Mouse (Mus musculus) forelimb bud, embryonic 11.5 days (tissue): ENCODE results near the gene Gpam.
A peak's percentile ranks its signal among the peaks of the same experiment; 100 is the strongest.

Experiments
- DNase-seq: peaks from one replicate; pipeline ENCODE4 v3.0.0-alpha.2; 2012; ENCODE audit warnings: low read depth, low spot score

The Gpam gene

DNA sequence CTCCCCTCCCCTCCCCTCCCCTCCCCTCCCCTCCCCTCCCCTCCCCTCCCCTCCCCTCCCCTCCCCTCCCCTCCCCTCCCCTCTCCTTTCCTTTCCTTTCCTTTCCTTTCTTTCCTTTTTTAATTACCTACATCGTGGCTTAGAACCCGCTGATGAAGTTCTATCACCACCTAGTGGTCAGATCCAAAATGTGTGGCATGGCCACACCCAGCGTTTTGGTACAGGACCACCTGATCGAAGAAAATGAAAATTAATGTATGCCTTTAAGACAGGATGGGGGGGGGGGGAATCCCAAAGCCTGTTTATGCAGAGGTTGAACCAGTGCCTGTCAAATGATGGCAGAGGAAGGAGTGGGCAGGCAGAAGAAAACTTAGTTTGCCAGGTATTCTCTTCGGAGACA, 65.1 kb downstream of the Gpam start:
- peak; percentile 80 for DNase-seq

DNA sequence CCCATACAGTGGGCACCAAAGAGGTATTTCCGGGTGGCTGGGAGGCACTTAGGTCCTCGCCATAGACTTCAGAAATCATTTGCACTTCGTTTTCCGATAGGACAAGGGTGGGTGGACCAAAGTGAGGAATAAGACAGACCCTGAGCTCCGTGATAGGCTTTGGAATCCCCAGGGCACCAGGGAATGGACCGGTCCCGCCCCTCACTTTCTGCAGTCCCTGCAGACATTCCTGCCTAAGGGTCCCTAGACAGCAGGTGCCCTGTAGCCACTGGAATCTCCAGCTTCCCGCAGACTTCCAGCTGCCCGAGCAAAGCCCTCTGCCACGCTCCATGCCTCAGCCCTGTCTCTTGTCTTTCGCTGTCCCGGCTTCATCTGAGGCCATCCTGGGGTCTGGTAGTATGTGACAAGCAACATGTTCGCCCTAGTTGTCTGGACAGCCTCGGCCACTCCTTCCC, 65.6 kb downstream of the Gpam start:
- no peak for DNase-seq

DNA sequence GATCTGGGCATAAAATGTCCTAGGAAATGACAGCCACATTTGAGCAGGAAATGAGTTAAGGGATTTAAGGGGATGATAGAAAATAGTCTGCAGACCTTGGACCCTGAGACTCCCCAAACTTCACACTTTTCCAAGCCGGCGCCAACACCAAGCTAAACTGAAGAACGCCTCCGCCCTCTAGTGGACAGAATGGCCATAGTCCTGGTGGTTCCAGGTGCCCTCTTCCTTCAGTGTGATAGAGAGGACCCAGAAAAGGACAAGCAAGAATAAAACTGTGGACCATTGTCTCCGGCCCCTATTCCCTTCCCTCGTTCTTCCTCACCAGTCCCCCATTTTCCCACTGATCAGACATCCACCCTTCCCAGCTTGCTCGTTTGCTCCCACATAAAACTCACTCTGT, 66.1 kb downstream of the Gpam start:
- peak; percentile 70 for DNase-seq

DNA sequence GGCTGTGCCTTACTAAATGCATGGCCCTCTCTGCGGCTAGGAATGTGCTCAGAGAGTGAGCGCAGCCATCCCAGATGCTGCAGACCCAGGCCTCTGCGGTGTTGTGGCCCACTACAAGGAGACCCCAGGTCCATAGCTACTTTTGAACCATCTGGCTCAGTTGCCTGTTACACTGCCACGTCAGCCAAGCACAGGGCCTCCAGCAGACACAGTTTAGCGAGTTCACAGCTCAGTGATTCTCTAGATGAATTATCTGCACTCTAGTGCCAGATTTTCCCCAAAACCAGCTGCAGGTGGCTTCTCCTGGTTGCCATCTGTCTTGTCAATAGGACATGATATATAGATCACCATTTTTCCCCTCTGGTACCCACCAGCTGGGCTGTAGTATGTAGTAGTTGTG, 69.6 kb downstream of the Gpam start:
- DNase-seq, result no peak

DNA sequence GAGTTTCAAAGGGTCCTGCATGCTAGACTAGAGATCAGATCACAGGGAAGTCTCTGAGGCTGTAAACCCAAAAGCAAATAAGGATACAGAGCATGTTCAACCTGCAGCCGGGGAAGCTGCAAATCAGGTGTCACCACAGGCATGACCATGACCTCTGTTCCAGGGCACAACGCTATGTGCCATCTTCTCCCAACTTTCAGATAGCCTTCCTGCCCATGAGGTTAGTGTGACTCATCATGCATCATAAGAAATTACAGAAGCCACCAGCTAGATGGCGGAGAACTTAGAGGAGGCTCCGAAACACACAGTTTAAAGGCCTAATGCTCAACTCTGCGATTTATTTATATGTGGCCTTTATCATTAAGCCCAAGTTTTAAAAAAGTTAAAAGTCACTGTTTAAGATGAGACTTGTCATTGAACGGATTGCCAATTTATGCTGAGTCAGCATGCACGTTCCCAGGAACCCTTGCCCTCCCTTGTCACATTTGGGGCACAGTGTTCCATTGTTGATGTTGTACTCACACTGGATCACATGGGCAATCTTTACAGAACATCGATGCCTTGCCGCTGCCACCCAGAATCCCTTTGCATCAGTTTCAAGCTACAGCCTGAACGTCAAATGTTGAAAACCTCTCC, 71.3 kb downstream of the Gpam start:
- no peak for DNase-seq

DNA sequence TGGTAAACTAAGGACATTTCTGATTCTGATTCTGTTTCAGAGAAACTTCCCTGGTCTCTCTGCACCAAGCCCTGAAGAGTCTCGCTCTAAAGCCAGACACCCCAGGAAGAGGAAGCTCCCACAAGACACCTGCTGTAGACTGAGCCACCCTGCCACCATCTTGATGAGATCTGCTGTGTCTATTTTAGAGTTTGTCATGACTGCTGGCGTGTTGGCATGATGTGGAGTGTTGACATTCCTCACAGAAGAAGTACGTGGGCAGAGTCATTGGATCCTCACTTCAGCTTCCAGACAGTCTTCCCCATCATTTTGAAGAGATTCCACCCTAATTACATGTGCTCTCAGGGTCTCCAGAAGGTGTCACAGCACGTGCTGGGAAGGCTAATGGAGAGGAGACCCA, 73.9 kb downstream of the Gpam start:
- no peak for DNase-seq

DNA sequence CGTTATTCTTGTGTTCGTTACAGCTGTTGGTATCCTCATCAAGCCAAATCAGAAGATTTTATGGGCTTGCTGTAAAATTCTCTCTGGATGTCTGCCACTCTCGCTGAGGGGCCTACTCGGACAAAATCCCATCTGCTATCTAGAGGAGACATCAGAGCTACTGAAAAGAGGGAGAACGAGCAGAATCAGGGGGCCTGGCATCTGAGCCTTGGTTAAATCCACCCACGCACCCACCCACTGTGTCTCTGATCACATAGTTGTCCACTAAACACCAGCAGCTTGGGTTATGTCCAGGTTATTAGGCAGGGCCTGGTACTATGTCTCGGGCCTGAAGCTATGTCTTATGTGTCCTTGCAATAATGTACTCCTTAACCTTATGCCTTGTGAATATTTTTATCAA, 89.6 kb downstream of the Gpam start:
- DNase-seq, result no peak

DNA sequence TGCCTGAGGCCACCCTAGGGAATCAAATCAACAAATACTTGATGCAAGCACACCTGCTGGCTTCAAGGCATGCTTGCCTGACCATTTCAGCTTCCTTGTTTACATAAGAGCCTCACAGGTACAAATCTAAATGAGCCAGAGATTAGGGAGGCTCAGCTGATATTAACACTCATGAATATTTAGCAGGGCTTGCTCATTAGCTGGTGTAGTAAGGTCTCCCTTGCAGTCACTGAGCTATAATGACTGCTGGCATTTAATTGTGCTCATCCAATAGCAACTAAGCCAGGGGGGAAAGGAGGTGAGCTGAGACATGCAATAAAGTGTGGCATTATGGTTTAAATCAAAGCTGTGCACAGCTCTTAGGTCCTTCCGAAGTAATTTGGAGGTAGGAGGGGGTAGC, 108.2 kb downstream of the Gpam start:
- no peak for DNase-seq
